Mouse (Mus musculus) kidney, adult 2 months (tissue): ENCODE measurements around the gene Sox5.

Experiments used
- CTCF ChIP-seq: fragments of 200-500 bp; conservative IDR thresholded peaks from 2 replicates; pipeline ENCODE4 v1.5.1; 2011; ENCODE audit warnings: low read depth, mild to moderate bottlenecking, control low read depth, low read length, moderate library complexity, mixed read lengths; ENCODE audit not compliant: insufficient read depth, insufficient read length
- POLR2A ChIP-seq: fragments of 200-500 bp; IDR thresholded peaks from one replicate; pipeline ENCODE4 v1.6.1; 2011; ENCODE audit warnings: low read depth, low read length, control low read depth

DNA sequence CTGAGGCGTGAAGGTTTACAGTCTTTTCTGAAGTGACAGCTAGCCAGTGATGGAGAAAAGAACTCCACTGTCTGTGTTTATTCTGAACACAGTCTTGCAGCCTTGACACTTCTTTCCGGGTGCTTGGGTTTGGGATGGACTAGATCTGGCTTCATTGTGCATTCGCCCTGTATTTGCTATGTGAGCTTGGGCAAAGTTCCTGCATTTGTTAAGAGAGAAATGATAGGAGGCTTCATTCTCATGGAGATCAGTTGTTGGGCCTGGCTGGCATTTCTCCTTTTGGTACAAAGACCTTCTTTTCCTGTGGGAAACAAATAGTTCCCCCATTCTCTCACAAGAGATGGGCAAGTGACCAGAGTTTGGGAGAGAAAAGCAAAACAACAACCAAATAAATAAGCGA is 490.3 kb downstream of the Sox5 start:
- TF ChIP-seq POLR2A (no peak), CTCF (no peak)
